Mouse (Mus musculus): ENCODE data around the gene Cbarp. TPM values are rescaled to one million over a fixed set of nuclear protein-coding genes. Genes with fewer than 3 reads are reported as not detected.

Gene Cbarp
- polyA plus RNA-seq, 1 experiment from 2014 or later = 1.6 TPM

DNA sequence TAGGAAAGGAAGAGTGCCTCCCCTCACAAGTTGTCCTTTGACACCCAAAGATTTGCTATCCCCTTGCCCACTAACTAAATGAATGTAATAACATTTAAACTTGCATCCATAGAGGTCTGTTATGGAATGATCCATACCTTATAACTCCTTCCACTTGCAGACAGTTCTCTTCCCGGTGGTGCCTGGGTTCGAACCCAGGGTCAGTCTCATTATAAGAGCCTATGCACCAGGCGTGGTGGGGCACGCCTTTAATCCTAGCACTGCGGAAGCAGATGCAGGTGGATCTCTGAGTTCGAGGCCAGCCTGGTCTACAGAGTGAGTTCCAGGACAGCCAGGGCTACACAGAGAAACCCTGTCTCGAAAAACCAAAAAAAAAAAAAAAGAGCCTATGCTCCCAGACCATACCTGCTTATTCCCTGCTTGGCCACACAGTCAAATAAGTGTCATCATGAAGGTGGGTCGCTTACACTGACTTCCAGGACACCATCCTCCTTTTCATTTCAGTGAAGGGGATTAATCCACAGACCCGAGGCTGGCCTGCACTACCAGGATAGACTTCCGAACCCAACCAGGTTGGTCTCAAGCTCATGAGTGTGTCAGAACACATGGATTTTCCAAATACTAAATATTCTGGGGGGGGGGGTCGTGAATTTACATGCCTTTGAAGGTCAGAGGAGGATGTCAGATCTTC, 515 bp downstream of the Cbarp start:
- no peaks in the 10 kb centered on the region for H3K9me3 ChIP-seq
- peaks cover 46% of the 10 kb centered on the region for H3K27me3 ChIP-seq (replicated peaks)
- 77% methylated on average over 11 of the region's 11 CpGs for WGBS
- peak overlapping the region; percentile 99 for H3K4me2 ChIP-seq
- H3K4me3 ChIP-seq = peak overlapping the region; percentile 73; the same call in 1 of the 2 replicates
- ATAC-seq (ENCODE audit: extremely low read depth, insufficient number of reproducible peaks, low FRiP score, low TSS enrichment) = no peak
- H3K4me1 ChIP-seq = peaks cover 72% of the 10 kb centered on the region
- peak overlapping the region; percentile 87; the same call in 1 of the 2 replicates for H3K27ac ChIP-seq (replicated peaks)
- peak overlapping the region; percentile 74; the same call in 1 of the 2 replicates for H3K9ac ChIP-seq
- peaks cover 19% of the 10 kb centered on the region for H3K36me3 ChIP-seq

DNA sequence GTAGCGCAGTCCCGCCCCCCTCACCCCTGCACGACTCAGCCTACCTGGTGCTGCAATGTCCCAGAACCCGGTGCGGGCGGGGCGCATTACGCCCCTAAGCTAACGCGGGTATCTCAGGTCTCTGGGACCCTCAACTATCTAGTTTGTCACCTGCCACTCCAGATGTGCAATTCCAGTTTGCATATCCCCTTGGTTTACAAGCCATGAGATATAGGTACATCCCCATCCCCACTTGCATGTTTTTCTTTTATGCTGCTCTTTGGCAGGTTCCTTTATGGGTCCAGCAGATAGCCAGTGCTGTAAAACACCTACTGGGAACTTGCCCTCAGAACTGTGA, 1.2 kb downstream of the Cbarp start:
- peak overlapping the region; percentile 99 for H3K4me2 ChIP-seq
- no peaks in the 10 kb centered on the region for H3K9me3 ChIP-seq
- peaks cover 68% of the 10 kb centered on the region for H3K4me1 ChIP-seq
- H3K4me3 ChIP-seq = peak overlapping the region; percentile 73
- peak overlapping the region; percentile 89 for H3K9ac ChIP-seq
- WGBS = 0% methylated on average over 10 of the region's 10 CpGs
- peak overlapping the region; percentile 61; the same call in 1 of the 2 replicates for H3K27ac ChIP-seq (replicated peaks)
- H3K36me3 ChIP-seq = peaks cover 17% of the 10 kb centered on the region
- no peak for ATAC-seq (ENCODE audit: extremely low read depth, insufficient number of reproducible peaks, low FRiP score, low TSS enrichment)
- peaks cover 53% of the 10 kb centered on the region for H3K27me3 ChIP-seq (replicated peaks)

DNA sequence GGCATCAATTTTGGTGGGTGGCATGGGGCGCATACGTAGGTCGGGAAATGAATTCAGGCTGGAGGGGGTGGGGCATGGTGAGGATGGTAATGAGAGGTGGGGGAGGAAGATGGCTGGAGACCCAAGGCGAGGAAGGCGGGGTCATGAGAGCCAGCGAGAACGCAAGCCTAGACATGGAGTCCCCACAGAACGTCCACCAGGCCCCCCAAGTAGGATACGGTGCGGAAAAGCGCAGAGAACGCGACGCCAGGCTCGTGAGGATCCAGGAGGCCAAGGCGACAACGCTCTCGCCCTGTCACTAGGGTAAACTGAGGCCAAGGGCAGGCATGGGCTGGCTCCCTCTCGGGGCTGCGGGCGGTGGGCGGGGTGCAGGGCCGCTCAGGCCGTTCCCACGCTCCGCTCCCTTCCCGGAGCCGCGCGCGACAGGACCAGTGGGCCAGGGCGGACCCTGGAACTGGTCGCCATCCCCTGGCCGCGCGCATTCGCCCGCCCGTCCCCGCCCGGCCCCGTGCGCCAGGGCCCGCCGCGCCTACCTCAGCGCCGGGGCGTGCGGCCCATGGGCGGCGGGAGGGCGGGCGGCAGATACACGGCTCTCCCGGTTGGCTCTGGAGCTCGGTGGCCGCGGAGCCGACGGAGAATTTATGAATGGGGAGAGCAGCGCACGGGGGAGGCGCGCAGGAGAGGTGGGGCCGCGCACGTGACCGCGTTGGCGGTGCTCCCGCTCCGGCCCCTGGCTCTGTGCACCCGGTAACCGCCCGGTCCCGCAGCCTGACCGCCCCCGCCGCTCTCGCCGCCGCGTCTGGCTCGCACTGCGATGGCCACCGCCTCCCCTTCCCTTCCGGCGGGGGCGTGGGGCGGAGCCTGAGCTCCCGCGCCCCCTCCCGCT, 1.8 kb downstream of the Cbarp start, which contains the start of gene Atp5d:
Gene Atp5d, plus strand, starts transcription at position 80 of the 886 bp plus-strand sequence.
- Histone ChIP-seq H3K27ac (replicated peaks) (peak within 1 kb of the TSS; percentile 61), H3K9ac (peak within 1 kb of the TSS; percentile 89), H3K4me2 (peak within 1 kb of the TSS; percentile 99), H3K9me3 (no peaks in the 10 kb centered on the region), H3K4me3 (peak within 1 kb of the TSS; percentile 73), H3K4me1 (peaks cover 67% of the 10 kb centered on the region), H3K36me3 (peaks cover 10% of the 10 kb centered on the region), H3K27me3 (replicated peaks) (peaks cover 54% of the 10 kb centered on the region)
- under 1% methylated on average over 85 of the region's 94 CpGs for WGBS
- no peak for ATAC-seq (ENCODE audit: extremely low read depth, insufficient number of reproducible peaks, low FRiP score, low TSS enrichment)

DNA sequence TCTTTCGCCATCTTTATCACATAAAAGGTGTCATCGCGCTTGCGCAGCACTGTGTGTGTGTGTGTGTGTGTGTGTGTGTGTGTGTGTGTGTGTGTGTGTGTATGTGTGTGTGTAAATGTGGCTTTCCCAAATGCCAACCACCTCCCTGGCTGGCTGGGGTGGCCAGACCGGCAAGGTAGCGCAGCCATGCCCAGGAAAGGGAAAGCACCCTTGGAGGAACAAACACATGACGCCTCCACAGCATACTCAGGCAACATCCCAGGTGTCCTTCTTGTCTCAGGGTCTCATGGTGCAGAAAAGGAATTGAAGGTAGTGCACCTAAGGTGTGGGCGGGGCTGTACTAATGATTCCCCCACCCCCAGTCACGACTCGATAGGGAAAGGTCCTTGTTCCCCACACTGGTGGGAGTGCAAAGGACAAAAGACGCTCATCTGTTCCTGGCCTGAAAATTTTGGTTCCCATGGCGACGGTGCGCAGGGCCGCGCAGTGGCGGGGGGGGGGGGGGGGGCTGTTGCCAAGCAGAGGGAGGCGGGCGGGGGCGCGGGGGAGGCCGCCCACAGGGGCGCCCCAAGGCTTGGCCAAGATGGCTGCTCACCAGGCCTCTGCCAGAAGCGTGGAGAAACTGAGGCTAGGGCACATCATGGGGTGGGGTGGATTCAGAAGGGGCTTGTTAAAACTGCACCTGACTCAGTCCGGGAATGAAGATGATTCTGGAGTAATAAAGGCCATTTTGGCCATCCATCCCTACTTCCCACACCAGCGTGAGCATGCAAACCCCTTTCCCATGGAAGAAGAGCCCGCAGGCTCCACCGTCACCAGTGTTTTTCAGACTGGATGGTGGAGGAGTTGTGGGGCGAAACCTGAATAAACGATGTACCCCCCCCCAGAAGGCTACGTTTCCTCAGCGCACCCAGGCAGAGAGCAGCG, 2.7 kb downstream of the Cbarp start:
- Histone ChIP-seq H3K27me3 (replicated peaks) (peaks cover 54% of the 10 kb centered on the region), H3K9me3 (no peaks in the 10 kb centered on the region), H3K4me1 (peaks cover 67% of the 10 kb centered on the region), H3K9ac (peak overlapping the region; percentile 89), H3K4me2 (peak overlapping the region; percentile 99), H3K36me3 (peaks cover 7% of the 10 kb centered on the region; the same call in 1 of the 2 replicates), H3K27ac (replicated peaks) (no peak overlapping the region), H3K4me3 (peak overlapping the region; percentile 73)
- 8% methylated on average over 31 of the region's 33 CpGs for WGBS
- ATAC-seq (ENCODE audit: extremely low read depth, insufficient number of reproducible peaks, low FRiP score, low TSS enrichment) = no peak

DNA sequence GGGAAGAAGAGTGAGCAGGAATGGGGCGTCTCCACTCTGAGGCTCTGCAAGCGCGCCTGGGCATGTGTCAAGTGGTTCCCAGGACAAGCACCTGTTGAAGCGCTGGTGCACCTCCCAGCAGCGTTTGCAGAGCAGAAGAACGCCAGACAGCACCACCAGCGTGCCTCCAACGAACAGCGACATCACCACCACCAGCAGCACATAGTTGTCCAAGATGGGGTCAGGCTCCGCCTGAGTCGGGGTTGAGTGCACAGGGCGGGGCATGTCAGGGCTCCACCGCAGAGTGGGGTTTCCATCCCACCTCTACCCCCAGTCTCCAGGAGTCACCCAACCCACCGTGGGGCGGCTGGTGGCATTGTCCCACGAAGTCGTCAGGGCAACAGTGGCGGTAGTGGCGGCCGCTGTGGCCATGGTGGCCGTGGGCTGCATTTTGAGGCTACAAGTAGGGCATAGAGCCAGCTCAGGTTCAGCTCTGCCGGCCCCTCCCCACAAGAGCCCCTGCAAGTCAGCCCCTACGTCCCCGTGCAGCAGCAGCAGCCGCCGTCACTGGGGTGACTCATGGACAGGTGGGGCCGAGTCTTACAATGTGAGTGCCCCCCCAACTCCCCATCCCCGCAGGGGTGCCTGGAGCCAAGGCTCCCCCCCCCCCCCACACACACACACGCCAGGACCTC, 3.5 kb downstream of the Cbarp start:
- ATAC-seq (ENCODE audit: extremely low read depth, insufficient number of reproducible peaks, low FRiP score, low TSS enrichment) = no peak
- peak overlapping the region; percentile 89 for H3K9ac ChIP-seq
- H3K9me3 ChIP-seq = no peaks in the 10 kb centered on the region
- H3K4me1 ChIP-seq = peaks cover 66% of the 10 kb centered on the region
- no peak overlapping the region for H3K27ac ChIP-seq (replicated peaks)
- H3K4me2 ChIP-seq = peak overlapping the region; percentile 99
- peaks cover 15% of the 10 kb centered on the region for H3K36me3 ChIP-seq
- peak overlapping the region; percentile 73 for H3K4me3 ChIP-seq
- H3K27me3 ChIP-seq (replicated peaks) = peaks cover 54% of the 10 kb centered on the region
- 3% methylated on average over 28 of the region's 29 CpGs for WGBS

DNA sequence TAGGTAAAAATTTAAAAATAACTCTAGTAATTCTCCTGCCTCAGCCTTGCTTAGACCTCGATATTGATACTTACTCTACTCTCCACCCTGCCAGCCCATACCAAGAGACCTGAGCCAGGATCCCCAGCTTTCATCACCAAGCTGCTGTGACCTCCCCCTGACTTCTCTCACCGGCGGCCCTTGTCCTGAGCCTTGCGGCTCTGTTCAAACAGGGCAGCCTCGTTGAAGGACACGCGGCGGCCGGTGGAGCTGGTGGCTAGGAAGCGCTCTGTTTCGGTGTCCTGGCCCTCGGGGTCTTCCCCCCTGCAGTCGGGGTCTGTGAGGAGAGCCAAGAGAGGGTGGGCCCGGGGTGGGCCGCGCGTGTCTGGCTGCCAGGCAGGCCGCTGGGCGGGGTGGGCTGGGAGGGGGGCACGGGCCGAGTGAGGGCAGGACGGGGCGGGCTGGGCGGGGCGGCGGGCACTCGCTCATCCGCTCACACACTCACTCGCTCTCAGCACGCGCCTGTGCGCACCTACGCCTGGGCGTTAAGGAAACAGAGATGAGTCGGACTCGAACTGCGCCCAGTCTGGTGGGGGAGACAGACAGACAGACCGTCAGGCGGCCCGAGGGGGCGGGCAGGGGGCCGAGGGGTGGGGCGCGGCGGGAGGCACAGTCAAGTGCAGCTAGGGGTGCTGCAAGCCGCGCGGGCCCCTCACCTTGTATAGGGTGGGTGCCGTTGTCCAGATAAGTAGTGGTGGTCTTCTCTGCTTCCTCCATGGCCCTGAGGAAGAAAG, 4.3 kb downstream of the Cbarp start:
- Histone ChIP-seq H3K9me3 (no peaks in the 10 kb centered on the region), H3K36me3 (peaks cover 22% of the 10 kb centered on the region), H3K27me3 (replicated peaks) (peaks cover 54% of the 10 kb centered on the region), H3K27ac (replicated peaks) (no peak overlapping the region), H3K4me3 (peak overlapping the region; percentile 73), H3K9ac (peak overlapping the region; percentile 89), H3K4me2 (peak overlapping the region; percentile 99), H3K4me1 (peaks cover 67% of the 10 kb centered on the region)
- WGBS = 16% methylated on average over 43 of the region's 49 CpGs
- ATAC-seq (ENCODE audit: extremely low read depth, insufficient number of reproducible peaks, low FRiP score, low TSS enrichment) = no peak

DNA sequence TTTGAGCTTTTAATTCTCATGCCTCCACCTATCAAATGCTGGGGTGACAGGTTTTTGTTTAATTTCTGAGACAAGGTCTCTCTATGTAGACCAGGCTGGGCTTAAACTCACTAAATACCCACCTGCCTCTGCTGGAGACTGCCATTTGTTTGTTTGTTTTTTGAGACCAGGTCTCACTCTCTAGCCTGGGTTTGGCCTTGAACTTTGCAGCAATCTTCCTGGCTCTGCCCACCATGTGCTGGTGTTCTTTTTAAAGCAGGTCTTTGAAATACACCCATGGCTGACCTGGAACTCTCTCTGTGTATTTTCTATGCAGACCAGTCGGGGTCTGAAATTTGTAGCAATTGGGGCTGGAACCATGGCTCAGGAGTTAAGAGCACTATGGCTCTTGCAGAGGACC, 5.0 kb downstream of the Cbarp start:
- Histone ChIP-seq H3K27me3 (replicated peaks) (peaks cover 60% of the 10 kb centered on the region), H3K9ac (no peak overlapping the region), H3K9me3 (no peaks in the 10 kb centered on the region), H3K4me3 (no peak overlapping the region), H3K27ac (replicated peaks) (no peak overlapping the region), H3K36me3 (peaks cover 29% of the 10 kb centered on the region), H3K4me2 (no peak overlapping the region), H3K4me1 (peaks cover 66% of the 10 kb centered on the region)
- WGBS = 91% methylated on average over 1 of the region's 1 CpGs
- no peak for ATAC-seq (ENCODE audit: extremely low read depth, insufficient number of reproducible peaks, low FRiP score, low TSS enrichment)

DNA sequence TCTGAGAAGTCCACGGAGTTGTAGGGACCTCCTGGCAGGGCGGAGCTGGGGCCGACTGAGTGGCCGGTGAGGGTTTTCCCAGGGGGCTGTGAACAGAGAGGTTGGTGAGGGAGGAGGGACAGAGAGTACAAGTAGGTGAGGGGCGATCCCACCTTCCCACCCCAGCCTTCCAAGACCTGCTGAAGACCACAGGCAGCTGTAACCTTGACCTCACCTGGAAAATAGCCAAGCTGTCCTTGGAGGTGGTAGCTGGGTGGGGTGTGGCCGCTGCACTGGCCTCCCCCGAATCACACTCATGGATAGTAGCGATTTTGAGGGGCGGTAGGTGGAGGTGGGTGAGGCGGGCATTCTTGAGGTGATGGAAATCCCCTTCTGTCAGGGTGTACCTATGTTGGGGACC, 5.5 kb downstream of the Cbarp start:
- ATAC-seq (ENCODE audit: extremely low read depth, insufficient number of reproducible peaks, low FRiP score, low TSS enrichment) = no peak
- Histone ChIP-seq H3K36me3 (peaks cover 34% of the 10 kb centered on the region), H3K9ac (no peak overlapping the region), H3K9me3 (no peaks in the 10 kb centered on the region), H3K4me3 (no peak overlapping the region), H3K4me2 (no peak overlapping the region), H3K27me3 (replicated peaks) (peaks cover 60% of the 10 kb centered on the region), H3K4me1 (peaks cover 64% of the 10 kb centered on the region), H3K27ac (replicated peaks) (no peak overlapping the region)
- WGBS = 78% methylated on average over 10 of the region's 10 CpGs

DNA sequence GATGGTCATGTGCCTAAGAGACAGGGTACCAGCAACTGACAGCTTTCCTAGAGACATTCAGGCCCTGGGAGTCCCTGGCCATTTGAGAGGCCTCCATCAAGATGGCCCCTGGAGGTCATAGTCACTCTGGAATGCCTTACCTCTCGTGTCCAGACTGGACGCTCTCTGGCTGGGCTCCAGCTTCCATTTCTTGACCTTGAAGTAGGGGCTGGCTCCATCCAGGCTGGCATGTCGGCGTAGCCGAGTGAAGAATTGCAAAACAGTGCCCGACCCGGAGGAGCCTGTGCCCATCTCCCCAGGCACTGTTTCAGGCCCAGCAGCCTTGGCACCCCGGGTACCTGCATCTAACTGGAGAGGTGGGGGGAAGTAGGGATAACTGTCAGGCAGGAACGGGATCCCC, 6.2 kb downstream of the Cbarp start:
- Histone ChIP-seq H3K27me3 (replicated peaks) (peaks cover 54% of the 10 kb centered on the region), H3K4me2 (no peak overlapping the region), H3K9ac (no peak overlapping the region), H3K4me3 (no peak overlapping the region), H3K4me1 (peaks cover 61% of the 10 kb centered on the region), H3K9me3 (no peaks in the 10 kb centered on the region), H3K36me3 (peaks cover 42% of the 10 kb centered on the region), H3K27ac (replicated peaks) (no peak overlapping the region)
- ATAC-seq (ENCODE audit: extremely low read depth, insufficient number of reproducible peaks, low FRiP score, low TSS enrichment) = no peak
- 77% methylated on average over 9 of the region's 9 CpGs for WGBS

Measured in heart, embryonic 13.5 days (tissue).